9 mouse cellular contexts compared by ENCODE assay signal in the genomic region with DNA sequence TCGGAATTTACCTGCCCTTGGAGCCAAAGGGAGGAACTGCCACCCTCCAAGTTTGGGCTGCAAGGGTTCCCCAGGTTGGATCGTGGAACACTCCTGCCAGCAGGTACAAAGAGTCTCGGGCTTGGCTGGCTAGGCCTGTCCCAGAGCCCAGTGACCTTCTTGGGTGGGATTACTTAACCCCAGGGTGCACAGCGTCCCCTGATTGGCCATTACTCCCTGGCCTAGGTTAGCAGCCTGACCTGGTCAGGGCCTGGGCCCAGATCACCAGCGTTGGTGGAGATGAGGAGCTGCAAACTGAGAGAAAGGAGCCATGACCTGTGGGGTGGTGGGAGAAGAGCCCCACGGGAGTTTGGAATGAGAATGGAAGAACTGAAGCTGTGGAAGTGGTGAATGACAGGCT. TPM values are rescaled to one million over a fixed set of nuclear protein-coding genes. Genes with fewer than 3 reads are reported as not detected.
DNase-seq lines count a peak whose midpoint lies in the region; ATAC-seq and TF ChIP-seq lines count a peak whose summit lies in the region.
"Had no signal": no experiment of that assay in that cellular context is flagged by ENCODE, and none has a peak within 500 bp of the region (broad histone marks: within the 10 kb centered on the region; RNA-seq: fewer than 3 reads in every experiment).

No protein-coding gene starts in this region.

- TF ChIP-seq EP300 in liver, embryonic 14.5 days (IDR thresholded peaks at IDR 0.05; ENCODE audit: low read depth) = no peak

- no peaks in the 10 kb centered on the region for H3K9me3 ChIP-seq in heart, embryonic 11.5 days (replicated peaks; ENCODE audit: control insufficient read depth, low read length)
- H3K9me3 ChIP-seq in E14TG2a.4 (ENCODE audit: low read length) = no peaks in the 10 kb centered on the region
- no peaks in the 10 kb centered on the region for H3K9me3 ChIP-seq in forebrain, postnatal 0 days (ENCODE audit: low read length)
- no peaks in the 10 kb centered on the region for H3K9me3 ChIP-seq in liver, embryonic 14.5 days (ENCODE audit: control insufficient read depth, low read length)

- H3K36me3 ChIP-seq in heart, embryonic 11.5 days (ENCODE audit: control insufficient read depth, insufficient read depth, low read length) = no peaks in the 10 kb centered on the region
- H3K36me3 ChIP-seq in E14TG2a.4 (ENCODE audit: insufficient read depth, low read length) = peaks cover 31% of the 10 kb centered on the region
- no peaks in the 10 kb centered on the region for H3K36me3 ChIP-seq in forebrain, postnatal 0 days (ENCODE audit: insufficient read depth)
- H3K36me3 ChIP-seq in liver, embryonic 14.5 days (replicated peaks; ENCODE audit: control insufficient read depth, insufficient read depth, low read depth) = no peaks in the 10 kb centered on the region

- TF ChIP-seq CTCF in E14TG2a.4 (conservative IDR thresholded peaks at IDR 0.05; ENCODE audit: low read length) = no peak
- TF ChIP-seq CTCF in forebrain, postnatal 0 days (IDR thresholded peaks at IDR 0.05; ENCODE audit: low read depth) = no peak
- no peak for TF ChIP-seq CTCF in liver, embryonic 14.5 days (IDR thresholded peaks at IDR 0.05; ENCODE audit: low read depth)

- H3K9ac ChIP-seq in heart, embryonic 11.5 days (ENCODE audit: low read depth, low read length) = peak overlapping the region; percentile 4; the same call in 1 of the 2 replicates
- H3K9ac ChIP-seq in forebrain, postnatal 0 days = no peak overlapping the region
- H3K9ac ChIP-seq in liver, embryonic 14.5 days (replicated peaks) = no peak overlapping the region

- H3K4me3 ChIP-seq in heart, embryonic 11.5 days (ENCODE audit: low read depth, low read length) = peak overlapping the region; percentile 83
- H3K4me3 ChIP-seq in E14TG2a.4 (replicated peaks; ENCODE audit: low read length) = peak overlapping the region; percentile 92
- peak overlapping the region; percentile 50 for H3K4me3 ChIP-seq in forebrain, postnatal 0 days (ENCODE audit: low read depth, low read length)
- H3K4me3 ChIP-seq in liver, embryonic 14.5 days (ENCODE audit: insufficient read depth in 1 of 2, low read depth in 2 of 2, low read length in 2 of 2) = peak overlapping the region; percentile 3 to 53; a peak in 1 of 4 replicates

- H3K27ac ChIP-seq in heart, embryonic 11.5 days (ENCODE audit: low read depth, low read length) = peak overlapping the region; percentile 43; the same call in 1 of the 2 replicates
- no peak overlapping the region for H3K27ac ChIP-seq in forebrain, postnatal 0 days (ENCODE audit: low read depth, low read length)
- no peak overlapping the region for H3K27ac ChIP-seq in liver, embryonic 14.5 days
- H3K27ac ChIP-seq: left cerebral cortex, adult 2 months had no signal

- WGBS in heart, embryonic 11.5 days (ENCODE audit: insufficient replicate concordance) = 34% methylated on average over 6 of the region's 6 CpGs
- WGBS in forebrain, postnatal 0 days = 31% methylated on average over 6 of the region's 6 CpGs
- WGBS in liver, embryonic 14.5 days (ENCODE audit: insufficient replicate concordance) = 50% methylated on average over 6 of the region's 6 CpGs

- peaks cover 26% of the 10 kb centered on the region for H3K4me1 ChIP-seq in heart, embryonic 11.5 days (ENCODE audit: control insufficient read depth, insufficient read depth, low read length)
- peaks cover 78% of the 10 kb centered on the region for H3K4me1 ChIP-seq in E14TG2a.4 (replicated peaks; ENCODE audit: low read depth, low read length)
- peaks cover 14% of the 10 kb centered on the region; the same call in 1 of the 2 replicates for H3K4me1 ChIP-seq in forebrain, postnatal 0 days (ENCODE audit: insufficient read depth)
- peaks cover 0 to 14% of the 10 kb centered on the region in 2 experiments; a peak in 3 of 4 replicates for H3K4me1 ChIP-seq in liver, embryonic 14.5 days (replicated peaks; ENCODE audit: control insufficient read depth in 2 of 2, insufficient read depth in 2 of 2, low read length in 1 of 2)

- DNase-seq in heart, postnatal 25 days (ENCODE audit: low spot score) = no peak
- DNase-seq in forebrain, postnatal 0 days = no peak
- no peak for DNase-seq in liver, embryonic 14.5 days (ENCODE audit: low read depth in 3 of 3, low spot score in 3 of 3)
- DNase-seq in left cerebral cortex, postnatal 4 days = no peak
- no peak for DNase-seq in cerebellum, adult 8-10 months
- no peak for DNase-seq in cerebellum, adult 9-11 months

- intact Hi-C loops in heart, postnatal 25 days (cut with DNase I) = no loop called here
- intact Hi-C loops in left cerebral cortex, postnatal 4 days (cut with DNase I) = no loop called here

- ATAC-seq in heart, embryonic 11.5 days (replicated peaks; ENCODE audit: insufficient number of reproducible peaks, low FRiP score, low TSS enrichment) = 0 out of 2 replicates have a peak, but pooled peaks have one; percentile 1
- no peak for ATAC-seq in forebrain, postnatal 0 days
- ATAC-seq in liver, embryonic 14.5 days (ENCODE audit: insufficient read depth) = peak; percentile 8; the same call in 1 of the 2 replicates

- no peaks in the 10 kb centered on the region for H3K27me3 ChIP-seq in heart, embryonic 11.5 days (ENCODE audit: control insufficient read depth, insufficient read depth, low read length)
- H3K27me3 ChIP-seq in E14TG2a.4 (ENCODE audit: insufficient read depth, low read length) = no peaks in the 10 kb centered on the region
- no peaks in the 10 kb centered on the region; the same call in 1 of the 2 replicates for H3K27me3 ChIP-seq in forebrain, postnatal 0 days (ENCODE audit: insufficient read depth, low read length)
- H3K27me3 ChIP-seq in liver, embryonic 14.5 days (ENCODE audit: control insufficient read depth, insufficient read depth, low read length) = no peaks in the 10 kb centered on the region

- H3K4me2 ChIP-seq in heart, embryonic 11.5 days = peak overlapping the region; percentile 96
- H3K4me2 ChIP-seq in forebrain, postnatal 0 days (ENCODE audit: low read depth) = peak overlapping the region; percentile 90
- H3K4me2 ChIP-seq in liver, embryonic 14.5 days (ENCODE audit: low read depth) = peak overlapping the region; percentile 62

RNA-seq across cellular contexts. Expression of a gene that starts 30.0 kb away (rescaled TPM):
- 32.7 and 40.0 TPM in 2 replicates for polyA plus RNA-seq in heart, embryonic 11.5 days (2014; fragmentation: Nextera tagmentation; extraction: Ambion mirVana)
- total RNA-seq in heart, postnatal 25 days (2021) = 100 to 1,000 TPM; 162 to 182 TPM
- total RNA-seq in forebrain, postnatal 0 days (2014; rRNA removed) = 4.5 and 14.8 TPM in 2 replicates
- polyA plus RNA-seq in forebrain, postnatal 0 days (2015; fragmentation: Nextera tagmentation; extraction: Ambion mirVana) = 3.7 and 4.9 TPM in 2 replicates
- 9.2 and 9.9 TPM in 2 replicates for polyA plus RNA-seq in liver, embryonic 14.5 days (2012; rRNA removed)
- 7.8 and 9.8 TPM in 2 replicates for polyA plus RNA-seq in liver, embryonic 14.5 days (2014; fragmentation: Nextera tagmentation; extraction: Ambion mirVana)
- 10 to 100 TPM; 12.1 to 12.3 TPM for total RNA-seq in left cerebral cortex, postnatal 4 days (2021)

RNA-seq across cellular contexts. Expression of a gene that starts 58.3 kb away (rescaled TPM):
- polyA plus RNA-seq in heart, embryonic 11.5 days (2014; fragmentation: Nextera tagmentation; extraction: Ambion mirVana) = not detected in 2 replicates
- total RNA-seq in heart, postnatal 25 days (2021) = not detected
- total RNA-seq in forebrain, postnatal 0 days (2014; rRNA removed) = 0.15 and 0.43 TPM in 2 replicates
- polyA plus RNA-seq in forebrain, postnatal 0 days (2015; fragmentation: Nextera tagmentation; extraction: Ambion mirVana) = 0.13 and 0.22 TPM in 2 replicates
- 1.2 and 1.4 TPM in 2 replicates for polyA plus RNA-seq in liver, embryonic 14.5 days (2012; rRNA removed)
- 1.0 and 1.2 TPM in 2 replicates for polyA plus RNA-seq in liver, embryonic 14.5 days (2014; fragmentation: Nextera tagmentation; extraction: Ambion mirVana)
- not detected for total RNA-seq in left cerebral cortex, postnatal 4 days (2021)

Comparison
In these comparisons a context has a peak if more than half of its experiments do, and no peak if none do; other contexts are left out.
1. H3K4me3 ChIP-seq: peak in every context shown above with its lines; median percentile 92 in E14TG2a.4; 83 in heart, embryonic 11.5 days; 50 in forebrain, postnatal 0 days; 28 in liver, embryonic 14.5 days.
2. RNA of a gene that starts 30.0 kb away (total RNA-seq): 162 to 182 TPM in heart, postnatal 25 days; 4.5 to 14.8 TPM in forebrain, postnatal 0 days and 12.1 to 12.3 TPM in left cerebral cortex, postnatal 4 days; every median in the first group is over 10 times any median in the second.
3. Peak in every context shown above with its lines, with median percentiles within 50 percentile points of each other: H3K4me2 ChIP-seq.